Mouse (Mus musculus): Measurements from ENCODE around the gene Prph2.

DNA sequence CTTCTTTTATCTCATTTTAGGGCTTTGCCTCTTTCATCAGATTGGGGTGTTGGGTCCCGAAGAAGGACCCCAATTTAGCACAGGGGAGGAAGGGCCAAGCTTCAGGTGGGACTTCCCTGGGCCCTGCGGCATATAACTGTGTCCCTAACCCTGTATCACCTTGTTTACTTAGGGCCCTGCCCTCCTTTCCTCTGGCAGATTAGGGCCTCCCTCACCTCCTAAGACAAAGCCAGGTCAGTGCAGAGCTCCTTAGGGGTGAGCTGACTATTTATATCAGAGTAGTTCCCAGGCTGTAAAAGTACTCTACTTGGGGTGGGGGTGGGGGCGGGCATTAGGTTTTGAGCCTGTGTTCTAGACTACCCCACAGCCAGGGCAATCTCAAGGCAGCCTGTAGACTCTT is 4.9 kb downstream of the Prph2 start:
- TF ChIP-seq CTCF (IDR thresholded peaks at IDR 0.05; ENCODE audit: control insufficient read depth, insufficient read depth, insufficient replicate concordance, low read depth, low read length) (no peak), POLR2A (IDR thresholded peaks at IDR 0.05; ENCODE audit: control insufficient read depth, low read depth, low read length) (no peak)

All from testis, adult 2 months (tissue).